Mouse (Mus musculus): ENCODE results near the gene BC030867. TPM values are rescaled to one million over a fixed set of nuclear protein-coding genes. Genes with fewer than 3 reads are reported as not detected.

BC030867 gene
- polyA plus RNA-seq, 1 experiment from 2014 or later: 6.3 TPM

DNA sequence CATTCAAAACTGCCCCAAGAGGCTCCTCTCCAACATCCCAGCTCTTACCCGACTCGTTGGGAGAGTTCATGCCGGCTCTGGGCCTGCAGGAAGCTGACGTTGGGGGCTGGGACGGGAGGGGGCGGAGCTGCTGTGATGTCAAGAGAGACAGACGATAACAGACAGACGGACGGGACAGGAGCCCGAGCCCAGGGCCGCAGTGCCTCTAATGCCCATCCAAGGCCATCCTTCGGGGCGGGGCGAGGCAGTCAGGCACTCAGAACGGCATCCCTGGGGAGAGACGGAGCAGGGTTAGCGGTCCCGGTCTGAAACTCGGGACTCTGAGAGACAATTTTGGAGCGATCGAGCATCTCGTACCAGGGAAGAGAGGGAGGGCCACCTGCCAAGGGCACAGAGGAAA is 24.0 kb upstream of the BC030867 start:
- no peaks in the 10 kb centered on the region for H3K27me3 ChIP-seq (ENCODE audit: insufficient read depth, low read length)
- ATAC-seq (replicated peaks; ENCODE audit: low FRiP score, low read depth): no peak
- peaks cover 42% of the 10 kb centered on the region for H3K4me1 ChIP-seq (replicated peaks; ENCODE audit: insufficient read depth, low read length)
- no peak for TF ChIP-seq CTCF (IDR thresholded peaks at IDR 0.05; ENCODE audit: low read depth)
- WGBS: 13% methylated on average over 22 of the region's 22 CpGs
- H3K4me3 ChIP-seq (replicated peaks; ENCODE audit: low read depth, low read length): no peak overlapping the region
- peak overlapping the region; percentile 31; the same call in 1 of the 2 replicates for H3K9ac ChIP-seq (ENCODE audit: low read depth, low read length)
- H3K4me2 ChIP-seq (ENCODE audit: low read length): peak overlapping the region; percentile 50
- H3K36me3 ChIP-seq (ENCODE audit: insufficient read depth, low read length): 0 out of 2 replicates have a peak, but pooled peaks cover 9% of the 10 kb centered on the region
- no peaks in the 10 kb centered on the region for H3K9me3 ChIP-seq (replicated peaks; ENCODE audit: low read length)
- no peak overlapping the region for H3K27ac ChIP-seq
- DNase-seq (ENCODE audit: low spot score): no peak

DNA sequence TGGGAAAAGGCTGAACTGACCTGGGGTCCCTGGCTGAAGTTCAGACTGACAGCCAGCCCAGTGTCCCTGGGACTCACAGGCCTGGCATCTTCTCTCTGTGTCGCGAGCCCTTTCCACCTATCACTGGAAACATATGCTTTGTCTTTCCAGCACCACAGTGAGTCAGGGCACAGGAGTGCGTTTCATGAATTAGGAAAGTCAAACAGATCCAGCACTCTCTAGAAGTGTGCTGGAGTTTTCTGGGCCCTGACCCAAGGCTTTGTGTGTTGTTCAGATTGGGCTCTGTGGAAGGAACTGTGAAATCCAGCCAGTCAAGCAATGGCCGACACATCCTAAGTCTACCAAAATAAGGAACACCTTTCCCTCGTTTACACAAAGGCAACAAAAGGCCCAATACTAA is 23.5 kb upstream of the BC030867 start:
- no peak overlapping the region for H3K27ac ChIP-seq
- no peaks in the 10 kb centered on the region for H3K9me3 ChIP-seq (replicated peaks; ENCODE audit: low read length)
- ATAC-seq (replicated peaks; ENCODE audit: low FRiP score, low read depth) (no peak), DNase-seq (ENCODE audit: low spot score) (no peak)
- no peak overlapping the region; the same call in 1 of the 2 replicates for H3K9ac ChIP-seq (ENCODE audit: low read depth, low read length)
- no peak overlapping the region for H3K4me3 ChIP-seq (replicated peaks; ENCODE audit: low read depth, low read length)
- no peak overlapping the region for H3K4me2 ChIP-seq (ENCODE audit: low read length)
- H3K36me3 ChIP-seq (ENCODE audit: insufficient read depth, low read length): 0 out of 2 replicates have a peak, but pooled peaks cover 9% of the 10 kb centered on the region
- no peaks in the 10 kb centered on the region for H3K27me3 ChIP-seq (ENCODE audit: insufficient read depth, low read length)
- 74% methylated on average over 5 of the region's 5 CpGs for WGBS
- H3K4me1 ChIP-seq (replicated peaks; ENCODE audit: insufficient read depth, low read length): peaks cover 41% of the 10 kb centered on the region
- no peak for TF ChIP-seq CTCF (IDR thresholded peaks at IDR 0.05; ENCODE audit: low read depth)

DNA sequence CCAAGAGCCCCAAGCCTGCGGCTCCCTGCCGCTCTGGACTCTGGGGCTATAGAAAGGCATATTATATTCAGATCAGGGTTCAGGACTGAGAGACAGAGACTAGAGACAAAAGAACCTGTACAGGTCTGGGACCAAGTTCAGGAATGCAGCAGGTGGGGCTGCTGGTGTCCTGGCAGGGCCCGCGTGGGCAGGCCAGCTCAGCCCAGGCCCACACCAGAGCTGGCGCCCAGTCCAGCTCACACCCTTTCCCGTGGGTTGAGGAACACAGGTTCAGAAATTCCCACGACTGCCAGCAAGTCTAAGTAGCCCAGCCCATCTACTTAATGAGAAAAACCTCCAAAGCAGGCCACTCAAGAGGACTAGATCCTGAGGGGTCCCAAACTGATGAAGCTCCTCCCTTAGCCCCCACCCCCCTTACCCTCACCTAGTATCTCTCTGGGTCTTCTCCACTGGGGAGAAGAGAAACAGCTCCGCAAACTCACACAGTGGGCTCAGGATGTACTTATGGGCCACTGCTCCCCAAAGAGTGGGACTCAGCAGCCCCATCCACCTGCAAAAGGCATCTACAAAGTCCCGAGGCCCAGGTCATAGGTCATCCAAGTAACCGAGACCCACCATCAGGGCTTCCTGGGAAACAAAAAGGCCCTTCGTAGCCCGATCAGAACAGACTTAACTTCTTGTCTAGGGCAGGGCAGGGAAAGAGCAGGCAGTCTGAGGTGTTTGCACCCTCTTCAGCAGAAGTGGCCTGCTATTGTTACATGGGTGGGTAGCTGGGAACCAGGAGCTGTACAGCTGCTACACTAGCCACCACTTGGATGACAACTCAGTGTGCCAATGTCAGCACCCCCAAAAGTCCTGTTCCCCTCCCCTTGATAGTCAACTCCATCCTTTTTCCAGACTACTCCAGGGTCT is 22.4 kb upstream of the BC030867 start:
- peaks cover 33% of the 10 kb centered on the region for H3K4me1 ChIP-seq (replicated peaks; ENCODE audit: insufficient read depth, low read length)
- 78% methylated on average over 12 of the region's 12 CpGs for WGBS

DNA sequence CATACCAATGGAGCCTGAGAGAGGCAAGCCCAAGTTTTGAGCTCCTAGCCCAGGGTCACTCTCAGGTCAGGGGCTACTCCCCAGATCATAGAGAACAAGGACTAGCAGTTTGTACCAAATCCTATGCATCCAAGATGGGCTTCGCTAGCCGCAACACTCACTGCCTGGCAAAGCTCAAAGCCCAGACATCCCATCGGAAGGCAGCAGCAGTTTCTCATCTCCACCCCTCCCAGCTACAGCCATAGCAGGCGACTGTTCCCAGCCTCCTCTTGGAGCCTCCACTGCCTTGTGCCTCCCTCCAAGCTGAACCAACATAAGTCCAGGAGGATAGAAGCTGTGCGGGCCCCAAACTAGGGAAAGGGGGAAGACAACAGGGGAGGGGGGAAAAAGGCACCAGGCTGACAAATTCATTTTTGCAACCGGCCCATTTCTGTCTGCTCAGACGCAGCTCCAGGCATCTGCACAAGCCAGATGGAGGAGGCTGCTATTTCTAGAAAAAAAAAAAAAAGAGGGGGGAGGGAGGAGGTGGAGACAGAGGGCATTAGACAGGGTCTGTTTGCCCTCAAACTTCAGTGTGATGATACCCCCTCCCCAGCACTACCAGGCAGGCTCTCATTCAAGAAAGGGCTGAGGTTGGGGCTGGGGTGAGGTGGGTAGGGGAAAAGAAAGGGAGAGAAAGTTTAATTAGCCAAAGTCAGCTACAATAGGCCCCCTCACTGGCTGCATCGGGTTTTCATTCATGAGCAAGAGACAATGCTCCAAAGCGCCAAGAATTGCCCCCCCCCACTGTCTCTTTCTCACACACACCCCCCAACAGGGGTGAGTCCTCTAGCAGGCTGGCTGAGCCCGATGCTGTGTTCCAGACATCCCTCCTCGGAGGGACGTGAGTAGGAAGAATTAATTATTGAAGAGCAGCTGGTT is 21.2 kb upstream of the BC030867 start:
- Histone ChIP-seq H3K4me3 (replicated peaks; ENCODE audit: low read depth, low read length) (peak overlapping the region; percentile 95; the same call in 1 of the 2 replicates), H3K27ac (no peak overlapping the region), H3K4me1 (replicated peaks; ENCODE audit: insufficient read depth, low read length) (peaks cover 22% of the 10 kb centered on the region), H3K36me3 (ENCODE audit: insufficient read depth, low read length) (no peaks in the 10 kb centered on the region), H3K4me2 (ENCODE audit: low read length) (peak overlapping the region; percentile 88), H3K9ac (ENCODE audit: low read depth, low read length) (no peak overlapping the region), H3K9me3 (replicated peaks; ENCODE audit: low read length) (no peaks in the 10 kb centered on the region), H3K27me3 (ENCODE audit: insufficient read depth, low read length) (no peaks in the 10 kb centered on the region)
- WGBS: 29% methylated on average over 12 of the region's 12 CpGs
- DNase-seq (ENCODE audit: low spot score) (no peak), ATAC-seq (replicated peaks; ENCODE audit: low FRiP score, low read depth) (no peak)
- no peak for TF ChIP-seq CTCF (IDR thresholded peaks at IDR 0.05; ENCODE audit: low read depth)

More for the DNA sequence above, 22.4 kb upstream of the BC030867 start:
- no peak for TF ChIP-seq CTCF (IDR thresholded peaks at IDR 0.05; ENCODE audit: low read depth)
- no peaks in the 10 kb centered on the region for H3K9me3 ChIP-seq (replicated peaks; ENCODE audit: low read length)
- no peak overlapping the region for H3K9ac ChIP-seq (ENCODE audit: low read depth, low read length)
- H3K4me3 ChIP-seq (replicated peaks; ENCODE audit: low read depth, low read length): no peak overlapping the region
- ATAC-seq (replicated peaks; ENCODE audit: low FRiP score, low read depth) (no peak), DNase-seq (ENCODE audit: low spot score) (no peak)
- H3K36me3 ChIP-seq (ENCODE audit: insufficient read depth, low read length): 0 out of 2 replicates have a peak, but pooled peaks cover 7% of the 10 kb centered on the region
- H3K27ac ChIP-seq: no peak overlapping the region
- no peaks in the 10 kb centered on the region for H3K27me3 ChIP-seq (ENCODE audit: insufficient read depth, low read length)
- no peak overlapping the region for H3K4me2 ChIP-seq (ENCODE audit: low read length)

DNA sequence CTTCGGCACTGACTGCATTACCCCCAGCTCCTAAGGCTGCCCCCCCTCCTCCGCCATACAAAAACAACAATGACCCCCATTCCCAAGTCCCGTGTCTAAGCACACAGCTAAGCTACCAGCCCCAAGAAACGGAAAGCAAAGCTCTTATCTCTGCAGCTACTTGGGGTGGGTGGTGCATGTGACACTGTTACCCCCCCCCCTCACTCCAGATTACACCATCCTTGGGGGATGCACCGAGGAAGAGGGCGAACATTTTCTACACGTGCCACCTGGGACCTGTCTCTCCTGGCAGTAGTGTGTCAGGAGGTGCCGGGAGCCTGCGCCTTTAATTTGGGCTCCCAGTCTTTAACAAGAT is 20.5 kb upstream of the BC030867 start:
- no peaks in the 10 kb centered on the region for H3K9me3 ChIP-seq (replicated peaks; ENCODE audit: low read length)
- 0 out of 2 replicates have a peak overlapping the region, but pooled peaks have one; percentile 18 for H3K9ac ChIP-seq (ENCODE audit: low read depth, low read length)
- H3K27me3 ChIP-seq (ENCODE audit: insufficient read depth, low read length): no peaks in the 10 kb centered on the region
- peak overlapping the region; percentile 88 for H3K4me2 ChIP-seq (ENCODE audit: low read length)
- ATAC-seq (replicated peaks; ENCODE audit: low FRiP score, low read depth): no peak
- H3K27ac ChIP-seq: no peak overlapping the region
- peak overlapping the region; percentile 95; the same call in 1 of the 2 replicates for H3K4me3 ChIP-seq (replicated peaks; ENCODE audit: low read depth, low read length)
- TF ChIP-seq CTCF (IDR thresholded peaks at IDR 0.05; ENCODE audit: low read depth): no peak
- no peaks in the 10 kb centered on the region for H3K36me3 ChIP-seq (ENCODE audit: insufficient read depth, low read length)
- no peak for DNase-seq (ENCODE audit: low spot score)
- peaks cover 19% of the 10 kb centered on the region for H3K4me1 ChIP-seq (replicated peaks; ENCODE audit: insufficient read depth, low read length)
- WGBS: 30% methylated on average over 9 of the region's 9 CpGs
